ENCODE assay signal across 10 mouse cellular contexts in the genomic region with DNA sequence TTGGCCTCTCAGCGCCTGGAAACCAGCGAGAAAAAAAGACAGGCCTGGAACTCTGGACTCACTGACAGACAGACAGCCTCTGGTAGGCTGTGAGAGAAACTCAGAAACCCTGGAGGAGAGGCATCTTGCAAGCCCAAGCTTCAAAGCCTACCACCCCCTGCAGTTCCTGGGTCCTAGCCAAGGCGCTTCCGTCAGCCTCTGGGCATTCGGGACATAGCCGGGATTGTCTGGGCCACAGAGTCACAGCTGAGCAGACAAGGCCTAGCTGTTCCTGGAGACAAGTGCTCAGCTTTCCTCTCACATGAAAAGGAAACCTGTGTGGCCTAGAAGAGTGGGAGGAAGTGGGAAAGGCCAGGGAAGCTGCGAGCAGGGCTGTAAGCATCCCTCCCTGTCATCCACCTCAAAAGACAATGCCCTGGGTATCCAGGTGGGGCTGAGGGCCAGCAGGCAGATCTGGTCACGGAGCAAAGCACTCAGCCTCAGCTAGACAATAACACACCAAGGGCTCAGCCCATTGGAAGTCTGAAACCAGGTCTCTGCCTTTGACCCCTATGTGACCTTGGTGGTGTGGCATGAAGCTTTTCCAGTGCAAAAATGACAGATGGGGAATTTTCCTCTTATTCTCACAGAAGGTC. TPM values are rescaled to one million over a fixed set of nuclear protein-coding genes. Genes with fewer than 3 reads are reported as not detected.
A peak's percentile ranks its signal among the peaks of the same experiment; 100 is the strongest.
DNase-seq lines count a peak whose midpoint lies in the region; ATAC-seq and TF ChIP-seq lines count a peak whose summit lies in the region.
"Had no signal": no experiment of that assay in that cellular context is flagged by ENCODE, and none has a peak within 500 bp of the region (broad histone marks: within the 10 kb centered on the region; RNA-seq: fewer than 3 reads in every experiment).

No protein-coding gene starts in this region.

- H3K36me3 ChIP-seq in forebrain, embryonic 10.5 days (replicated peaks) = no peaks in the 10 kb centered on the region
- no peaks in the 10 kb centered on the region for H3K36me3 ChIP-seq in forebrain, embryonic 11.5 days (ENCODE audit: control insufficient read depth, insufficient read depth, low read length)
- no peaks in the 10 kb centered on the region for H3K36me3 ChIP-seq in kidney, adult 2 months (ENCODE audit: control insufficient read depth, insufficient read depth, low read length)
- no peaks in the 10 kb centered on the region for H3K36me3 ChIP-seq in midbrain, embryonic 15.5 days (replicated peaks)
- H3K36me3 ChIP-seq: lung, embryonic 15.5 days; stomach, embryonic 15.5 days had no signal

- H3K9me3 ChIP-seq in forebrain, embryonic 10.5 days = no peaks in the 10 kb centered on the region
- no peaks in the 10 kb centered on the region for H3K9me3 ChIP-seq in forebrain, embryonic 11.5 days (ENCODE audit: control insufficient read depth, low read length)
- H3K9me3 ChIP-seq in midbrain, embryonic 15.5 days = no peaks in the 10 kb centered on the region
- H3K9me3 ChIP-seq: lung, embryonic 15.5 days; stomach, embryonic 15.5 days had no signal

- H3K4me2 ChIP-seq in forebrain, embryonic 11.5 days (ENCODE audit: low read depth, low read length, severe bottlenecking) = no peak overlapping the region
- H3K4me2 ChIP-seq in midbrain, embryonic 15.5 days = no peak overlapping the region
- H3K4me2 ChIP-seq: lung, embryonic 15.5 days; stomach, embryonic 15.5 days had no signal

- 0 out of 2 replicates have a peak overlapping the region, but pooled peaks have one; percentile 30 for H3K27ac ChIP-seq in forebrain, embryonic 10.5 days
- no peak overlapping the region for H3K27ac ChIP-seq in forebrain, embryonic 11.5 days (ENCODE audit: low read depth, low read length)
- H3K27ac ChIP-seq in kidney, adult 2 months (ENCODE audit: insufficient read depth, low read depth, low read length) = no peak overlapping the region
- H3K27ac ChIP-seq in midbrain, embryonic 15.5 days = peak overlapping the region; percentile 22; the same call in 1 of the 2 replicates
- H3K27ac ChIP-seq: lung, embryonic 15.5 days; stomach, embryonic 15.5 days had no signal

- no peaks in the 10 kb centered on the region for H3K27me3 ChIP-seq in forebrain, embryonic 10.5 days (ENCODE audit: poor library complexity, severe bottlenecking)
- H3K27me3 ChIP-seq in forebrain, embryonic 11.5 days (ENCODE audit: control insufficient read depth, insufficient read depth, low read length) = no peaks in the 10 kb centered on the region
- H3K27me3 ChIP-seq in kidney, adult 2 months (replicated peaks; ENCODE audit: control insufficient read depth, insufficient read depth, low read length) = no peaks in the 10 kb centered on the region
- H3K27me3 ChIP-seq in midbrain, embryonic 15.5 days (replicated peaks) = no peaks in the 10 kb centered on the region
- H3K27me3 ChIP-seq: lung, embryonic 15.5 days; stomach, embryonic 15.5 days had no signal

- H3K4me1 ChIP-seq in forebrain, embryonic 10.5 days = peaks cover 6% of the 10 kb centered on the region
- no peaks in the 10 kb centered on the region for H3K4me1 ChIP-seq in forebrain, embryonic 11.5 days (replicated peaks; ENCODE audit: control insufficient read depth, insufficient read depth, low read length)
- no peaks in the 10 kb centered on the region for H3K4me1 ChIP-seq in kidney, adult 2 months (ENCODE audit: control insufficient read depth, insufficient read depth, low read length)
- H3K4me1 ChIP-seq in midbrain, embryonic 15.5 days = 0 out of 2 replicates have a peak, but pooled peaks cover 5% of the 10 kb centered on the region
- H3K4me1 ChIP-seq: lung, embryonic 15.5 days; stomach, embryonic 15.5 days had no signal

- 55% methylated on average over 8 of the region's 8 CpGs for WGBS in forebrain, embryonic 10.5 days
- 55% methylated on average over 8 of the region's 8 CpGs for WGBS in forebrain, embryonic 11.5 days
- 40% methylated on average over 8 of the region's 8 CpGs for WGBS in kidney, adult 2 months
- WGBS in midbrain, embryonic 15.5 days = 49% methylated on average over 8 of the region's 8 CpGs

- no peak overlapping the region for H3K9ac ChIP-seq in forebrain, embryonic 11.5 days (ENCODE audit: low read length)
- no peak overlapping the region for H3K9ac ChIP-seq in midbrain, embryonic 15.5 days
- H3K9ac ChIP-seq: lung, embryonic 15.5 days; stomach, embryonic 15.5 days had no signal

- no peak for TF ChIP-seq POLR2A in kidney, adult 2 months (IDR thresholded peaks at IDR 0.05; ENCODE audit: low read depth, low read length)

- no peak for ATAC-seq in forebrain, embryonic 11.5 days (replicated peaks; ENCODE audit: low FRiP score)
- ATAC-seq in midbrain, embryonic 15.5 days (replicated peaks) = peak; percentile 68; the same call in 1 of the 2 replicates

- no peak overlapping the region for H3K4me3 ChIP-seq in forebrain, embryonic 10.5 days
- no peak overlapping the region for H3K4me3 ChIP-seq in forebrain, embryonic 11.5 days (ENCODE audit: low read depth, low read length)
- H3K4me3 ChIP-seq in kidney, adult 2 months (ENCODE audit: insufficient read depth, low read depth, low read length) = no peak overlapping the region
- H3K4me3 ChIP-seq in midbrain, embryonic 15.5 days = no peak overlapping the region
- H3K4me3 ChIP-seq: lung, embryonic 15.5 days; stomach, embryonic 15.5 days had no signal

- no peak for TF ChIP-seq CTCF in kidney, adult 2 months (conservative IDR thresholded peaks at IDR 0.05; ENCODE audit: insufficient read depth, insufficient read length, low read depth, low read length)

- DNase-seq in forebrain, embryonic 10.5 days (ENCODE audit: extremely low spot score, low spot score) = no peak
- DNase-seq in forebrain, embryonic 11.5 days (ENCODE audit: low spot score) = no peak
- DNase-seq in cerebellum, postnatal 10 days = peak; percentile 85 to 89
- DNase-seq in kidney, adult 2 months = peak; percentile 71
- DNase-seq in c-Kit-positive CD71-positive TER-119-positive erythroid progenitor cells, embryonic 14.5 days (ENCODE audit: low spot score) = no peak
- DNase-seq in adrenal gland, postnatal 14 days = no peak
- no peak for DNase-seq in thymus, postnatal 36 days

RNA-seq across cellular contexts. Expression of a gene that starts 13.2 kb away (rescaled TPM):
- polyA plus RNA-seq in forebrain, embryonic 10.5 days (2016; fragmentation: Nextera tagmentation; extraction: Ambion mirVana) = 2.3 and 3.0 TPM in 2 replicates
- polyA plus RNA-seq in forebrain, embryonic 11.5 days (2014; fragmentation: Nextera tagmentation; extraction: Ambion mirVana) = 7.6 and 7.7 TPM in 2 replicates
- polyA plus RNA-seq in kidney, adult 2 months (2012; rRNA removed) = 2.6 and 3.0 TPM in 2 replicates
- polyA plus RNA-seq in midbrain, embryonic 15.5 days (2015; fragmentation: Nextera tagmentation; extraction: Ambion mirVana) = 23.4 and 25.9 TPM in 2 replicates
- 0.74 and 1.1 TPM in 2 replicates for total RNA-seq in adrenal gland, postnatal 14 days (2021)

Comparison
In these comparisons a context has a peak if more than half of its experiments do, and no peak if none do; other contexts are left out.
1. H3K27ac ChIP-seq: peak in forebrain, embryonic 10.5 days (single experiment) and midbrain, embryonic 15.5 days (single experiment); none in forebrain, embryonic 11.5 days (single experiment) and kidney, adult 2 months (single experiment).
2. DNase-seq: peak in cerebellum, postnatal 10 days (2 of 2) and kidney, adult 2 months (single experiment); none in forebrain, embryonic 10.5 days (single experiment), forebrain, embryonic 11.5 days (single experiment), c-Kit-positive CD71-positive TER-119-positive erythroid progenitor cells, embryonic 14.5 days (single experiment), adrenal gland, postnatal 14 days (single experiment) and thymus, postnatal 36 days (0 of 2).